Mouse (Mus musculus): ENCODE measurements around the gene Plxdc1. TPM values are rescaled to one million over a fixed set of nuclear protein-coding genes. Genes with fewer than 3 reads are reported as not detected.

The Plxdc1 gene
- total and polyA plus RNA-seq, 2 experiments from 2014 or later: 1.5 to 3.5 TPM

- no peaks in the 10 kb centered on the region for H3K9me3 ChIP-seq (ENCODE audit: low read length)
- no peak for TF ChIP-seq CTCF (IDR thresholded peaks at IDR 0.05; ENCODE audit: low read depth)
- H3K27ac ChIP-seq (ENCODE audit: low read depth, low read length): no peak overlapping the region
- H3K36me3 ChIP-seq (ENCODE audit: insufficient read depth): no peaks in the 10 kb centered on the region
- no peak for DNase-seq
- WGBS: 48% methylated on average over 2 of the region's 2 CpGs
- no peak for ATAC-seq
- no peak overlapping the region for H3K9ac ChIP-seq
- H3K4me1 ChIP-seq (ENCODE audit: insufficient read depth): no peaks in the 10 kb centered on the region
- no peaks in the 10 kb centered on the region for H3K27me3 ChIP-seq (ENCODE audit: insufficient read depth, low read length)
- no peak overlapping the region for H3K4me3 ChIP-seq (ENCODE audit: low read depth, low read length)
- no peak overlapping the region for H3K4me2 ChIP-seq (ENCODE audit: low read depth)
Observed at GRCm38 (mm10) chr11:97905941-97906340, 80.3 kb downstream of the Plxdc1 start.

- no peak for TF ChIP-seq CTCF (IDR thresholded peaks at IDR 0.05; ENCODE audit: low read depth)
- Histone ChIP-seq H3K4me2 (ENCODE audit: low read depth) (no peak overlapping the region), H3K27ac (ENCODE audit: low read depth, low read length) (no peak overlapping the region), H3K36me3 (ENCODE audit: insufficient read depth) (no peaks in the 10 kb centered on the region), H3K9ac (no peak overlapping the region), H3K27me3 (ENCODE audit: insufficient read depth, low read length) (no peaks in the 10 kb centered on the region), H3K4me1 (ENCODE audit: insufficient read depth) (no peaks in the 10 kb centered on the region), H3K9me3 (ENCODE audit: low read length) (no peaks in the 10 kb centered on the region), H3K4me3 (ENCODE audit: low read depth, low read length) (no peak overlapping the region)
- 89% methylated on average over 2 of the region's 2 CpGs for WGBS
- no peak for ATAC-seq
- no peak for DNase-seq
Observed at GRCm38 (mm10) chr11:97905540-97905939, 80.7 kb downstream of the Plxdc1 start.

GRCm38 (mm10) chr11:97904801-97905200 lies 81.4 kb downstream of the Plxdc1 start:
- Histone ChIP-seq H3K4me1 (ENCODE audit: insufficient read depth) (no peaks in the 10 kb centered on the region), H3K27me3 (ENCODE audit: insufficient read depth, low read length) (no peaks in the 10 kb centered on the region), H3K4me2 (ENCODE audit: low read depth) (no peak overlapping the region), H3K9ac (no peak overlapping the region), H3K4me3 (ENCODE audit: low read depth, low read length) (no peak overlapping the region), H3K27ac (ENCODE audit: low read depth, low read length) (no peak overlapping the region), H3K36me3 (ENCODE audit: insufficient read depth) (no peaks in the 10 kb centered on the region), H3K9me3 (ENCODE audit: low read length) (no peaks in the 10 kb centered on the region)
- DNase-seq: no peak
- no peak for ATAC-seq
- WGBS: 92% methylated on average over 13 of the region's 13 CpGs
- no peak for TF ChIP-seq CTCF (IDR thresholded peaks at IDR 0.05; ENCODE audit: low read depth)

GRCm38 (mm10) chr11:97901806-97902205 lies 84.4 kb downstream of the Plxdc1 start:
- no peak for TF ChIP-seq CTCF (IDR thresholded peaks at IDR 0.05; ENCODE audit: low read depth)

GRCm38 (mm10) chr11:97899822-97900221 lies 86.4 kb downstream of the Plxdc1 start:
- Histone ChIP-seq H3K27me3 (ENCODE audit: insufficient read depth, low read length) (no peaks in the 10 kb centered on the region), H3K4me2 (ENCODE audit: low read depth) (no peak overlapping the region), H3K9me3 (ENCODE audit: low read length) (no peaks in the 10 kb centered on the region), H3K4me3 (ENCODE audit: low read depth, low read length) (no peak overlapping the region), H3K4me1 (ENCODE audit: insufficient read depth) (no peaks in the 10 kb centered on the region), H3K27ac (ENCODE audit: low read depth, low read length) (no peak overlapping the region), H3K36me3 (ENCODE audit: insufficient read depth) (no peaks in the 10 kb centered on the region), H3K9ac (no peak overlapping the region)
- TF ChIP-seq CTCF (IDR thresholded peaks at IDR 0.05; ENCODE audit: low read depth): peak; percentile 95
- ATAC-seq: peak; percentile 89
- peak; percentile 95 for DNase-seq
- 0% methylated on average over 2 of the region's 2 CpGs for WGBS

More at GRCm38 (mm10) chr11:97901806-97902205, 84.4 kb downstream of the Plxdc1 start:
- H3K27ac ChIP-seq (ENCODE audit: low read depth, low read length): no peak overlapping the region
- H3K4me2 ChIP-seq (ENCODE audit: low read depth): no peak overlapping the region
- H3K9me3 ChIP-seq (ENCODE audit: low read length): no peaks in the 10 kb centered on the region
- no peak overlapping the region for H3K4me3 ChIP-seq (ENCODE audit: low read depth, low read length)
- H3K36me3 ChIP-seq (ENCODE audit: insufficient read depth): no peaks in the 10 kb centered on the region
- ATAC-seq: no peak
- H3K4me1 ChIP-seq (ENCODE audit: insufficient read depth): no peaks in the 10 kb centered on the region
- H3K9ac ChIP-seq: no peak overlapping the region
- no peaks in the 10 kb centered on the region for H3K27me3 ChIP-seq (ENCODE audit: insufficient read depth, low read length)
- no peak for DNase-seq
- 82% methylated on average over 6 of the region's 6 CpGs for WGBS

- Histone ChIP-seq H3K27me3 (ENCODE audit: insufficient read depth, low read length) (no peaks in the 10 kb centered on the region), H3K4me1 (ENCODE audit: insufficient read depth) (no peaks in the 10 kb centered on the region), H3K4me3 (ENCODE audit: low read depth, low read length) (no peak overlapping the region), H3K36me3 (ENCODE audit: insufficient read depth) (no peaks in the 10 kb centered on the region), H3K9ac (no peak overlapping the region), H3K9me3 (ENCODE audit: low read length) (no peaks in the 10 kb centered on the region), H3K27ac (ENCODE audit: low read depth, low read length) (no peak overlapping the region), H3K4me2 (ENCODE audit: low read depth) (no peak overlapping the region)
- 79% methylated on average over 3 of the region's 3 CpGs for WGBS
- TF ChIP-seq CTCF (IDR thresholded peaks at IDR 0.05; ENCODE audit: low read depth): no peak
- DNase-seq (no peak), ATAC-seq (no peak)
Observed at GRCm38 (mm10) chr11:97897568-97898185, 88.6 kb downstream of the Plxdc1 start.

GRCm38 (mm10) chr11:97896655-97897054 lies 89.6 kb downstream of the Plxdc1 start:
- no peaks in the 10 kb centered on the region for H3K9me3 ChIP-seq (ENCODE audit: low read length)
- no peak overlapping the region for H3K4me2 ChIP-seq (ENCODE audit: low read depth)
- ATAC-seq (no peak), DNase-seq (no peak)
- 75% methylated on average over 4 of the region's 4 CpGs for WGBS
- no peak overlapping the region for H3K27ac ChIP-seq (ENCODE audit: low read depth, low read length)
- H3K27me3 ChIP-seq (ENCODE audit: insufficient read depth, low read length): no peaks in the 10 kb centered on the region
- H3K9ac ChIP-seq: no peak overlapping the region
- H3K4me1 ChIP-seq (ENCODE audit: insufficient read depth): no peaks in the 10 kb centered on the region
- no peak for TF ChIP-seq CTCF (IDR thresholded peaks at IDR 0.05; ENCODE audit: low read depth)
- no peaks in the 10 kb centered on the region for H3K36me3 ChIP-seq (ENCODE audit: insufficient read depth)
- no peak overlapping the region for H3K4me3 ChIP-seq (ENCODE audit: low read depth, low read length)
